Mouse (Mus musculus): ENCODE measurements at regions not wholly inside any gene's neighbourhood (a gene's known extent, or its start where the extent isn't known, plus 50 kb on each side); places are given as distances from the start of the nearest gene placed in this dataset.

DNA sequence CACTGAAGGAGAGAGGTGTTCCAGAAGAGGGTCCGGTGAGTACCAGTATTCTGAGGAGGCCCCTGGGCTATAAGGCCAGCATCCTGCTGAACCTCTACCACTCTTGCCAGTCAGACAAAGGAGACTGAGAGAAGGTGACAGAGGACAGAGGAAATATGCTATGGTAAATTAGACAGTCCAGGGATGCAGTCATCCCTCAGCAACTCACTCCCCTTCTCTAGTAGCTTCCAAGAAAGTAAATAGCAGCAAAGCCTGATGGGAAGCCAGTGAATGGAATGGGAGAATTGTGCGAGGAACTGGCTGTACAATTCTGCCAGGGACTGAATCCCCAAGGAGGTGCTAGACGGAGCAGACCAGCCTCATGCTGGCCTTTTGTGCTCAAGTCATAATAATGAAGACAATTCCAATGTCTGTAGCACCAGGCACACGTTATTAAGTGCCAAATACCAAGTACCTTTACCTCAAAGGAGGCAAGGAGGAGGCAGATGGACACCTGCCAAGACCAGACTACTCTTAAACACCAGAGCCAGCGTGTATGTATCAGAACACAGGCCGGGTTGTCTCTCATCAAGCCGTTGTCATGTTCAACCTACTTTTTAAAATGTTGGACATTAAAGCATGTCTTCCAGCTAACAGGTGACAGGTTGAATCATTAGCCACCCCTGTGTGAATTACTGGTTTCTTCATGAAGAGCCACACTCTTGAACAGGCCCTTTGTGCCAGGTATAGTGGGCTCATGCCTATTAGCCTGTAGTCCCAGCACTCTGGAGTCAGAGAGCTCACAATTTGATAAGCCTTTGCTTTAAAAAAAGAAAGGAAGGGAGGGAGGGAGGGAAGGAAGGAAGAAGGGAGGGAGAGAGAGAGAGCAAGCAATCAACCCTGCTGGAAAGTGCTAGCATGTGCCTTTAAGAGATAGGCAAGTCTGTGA, 74.4 kb upstream of the Frmd6 start:
- intact Hi-C loops (cut with DNase I), result no loop called here

DNA sequence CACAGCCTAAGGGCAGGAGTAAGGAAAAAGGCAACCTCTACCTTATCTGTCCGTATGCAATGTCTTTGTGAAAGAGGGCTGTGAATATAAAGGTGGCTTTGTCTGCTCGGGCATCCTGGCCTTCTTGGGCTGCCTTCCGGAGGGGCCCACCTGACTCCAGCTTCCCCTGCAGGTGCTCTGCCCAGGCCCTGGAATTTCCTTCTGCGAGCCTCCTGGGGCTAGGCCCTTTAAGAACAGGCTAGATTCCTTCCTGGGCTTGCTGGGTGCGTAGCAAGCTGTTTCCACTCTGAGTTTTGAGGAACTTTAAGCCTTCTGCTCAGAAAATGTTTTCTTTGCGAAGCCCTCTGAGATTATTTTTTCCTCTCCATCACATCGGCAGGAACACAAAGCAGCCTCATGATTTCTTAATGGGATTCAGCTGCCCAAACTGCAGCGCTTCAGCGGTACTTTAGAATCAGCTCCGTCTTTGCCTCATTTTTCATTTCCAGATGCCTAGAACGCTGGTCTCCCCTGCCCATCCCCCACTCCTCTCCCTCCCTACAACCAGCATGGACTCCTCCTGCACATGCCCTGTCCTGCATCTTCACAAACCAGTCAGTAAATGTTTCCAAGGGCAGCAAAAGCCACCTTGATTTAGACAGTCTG, 72.9 kb upstream of the Frmd6 start:
- intact Hi-C loops (cut with DNase I), result no loop called here

DNA sequence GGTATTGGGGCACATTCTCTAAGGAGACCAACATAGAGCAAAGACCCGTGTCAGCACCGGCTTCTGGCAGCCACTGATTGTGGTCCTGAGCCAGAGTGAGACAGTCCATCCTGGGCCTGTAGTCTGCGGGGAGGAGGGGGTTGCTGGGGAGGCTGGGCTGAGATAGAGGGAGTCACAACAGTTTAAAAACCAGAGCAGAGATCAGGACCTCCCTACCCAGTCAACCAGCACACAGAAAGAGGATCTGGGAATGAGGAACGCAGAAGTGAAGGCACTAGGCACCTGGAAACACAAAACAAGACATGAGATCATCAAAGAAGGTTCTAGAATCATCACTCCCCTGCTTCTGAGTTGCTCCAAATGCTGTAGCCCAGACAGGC, 72.4 kb upstream of the Frmd6 start:
- intact Hi-C loops (cut with DNase I), result no loop called here

DNA sequence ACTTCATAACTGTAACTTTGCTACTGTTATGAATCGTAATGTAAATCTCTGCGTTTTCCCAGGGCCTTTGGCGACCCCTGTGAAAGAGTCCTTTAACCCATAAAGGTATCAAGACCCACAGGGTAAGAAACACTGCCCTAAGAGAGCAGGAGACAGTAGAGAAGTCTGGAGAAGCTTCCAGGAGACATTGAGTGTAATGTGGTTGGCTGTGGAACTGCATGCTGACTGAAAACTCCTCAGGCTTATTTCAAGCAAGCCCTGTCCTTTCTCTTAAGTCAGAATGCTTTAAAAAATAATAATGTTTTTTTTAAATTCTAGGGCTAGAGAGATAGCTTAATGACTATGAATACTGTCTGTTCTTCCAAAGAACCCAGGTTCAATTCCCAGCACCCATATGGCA, 71.9 kb upstream of the Frmd6 start:
- intact Hi-C loops (cut with DNase I), result no loop called here

DNA sequence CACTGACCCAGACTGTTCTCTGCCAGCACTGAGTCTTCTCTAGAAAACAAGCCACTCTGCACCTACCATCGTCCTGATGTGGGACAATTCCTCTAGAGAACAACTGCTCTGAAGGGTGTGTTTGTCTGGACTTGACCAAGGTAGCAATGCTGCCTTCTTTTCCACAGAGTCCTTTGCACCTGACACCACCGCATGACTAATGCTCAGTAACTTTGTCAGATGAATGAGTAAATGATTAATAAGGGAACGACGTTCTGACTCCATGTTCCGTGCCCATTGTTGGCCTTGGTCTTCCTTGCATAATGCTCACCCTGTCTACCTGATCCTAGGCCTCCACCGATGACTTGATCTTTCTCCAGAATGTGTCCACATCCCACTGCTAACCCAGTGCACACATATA, 67.2 kb upstream of the Frmd6 start:
- intact Hi-C loops (cut with DNase I), result no loop called here

DNA sequence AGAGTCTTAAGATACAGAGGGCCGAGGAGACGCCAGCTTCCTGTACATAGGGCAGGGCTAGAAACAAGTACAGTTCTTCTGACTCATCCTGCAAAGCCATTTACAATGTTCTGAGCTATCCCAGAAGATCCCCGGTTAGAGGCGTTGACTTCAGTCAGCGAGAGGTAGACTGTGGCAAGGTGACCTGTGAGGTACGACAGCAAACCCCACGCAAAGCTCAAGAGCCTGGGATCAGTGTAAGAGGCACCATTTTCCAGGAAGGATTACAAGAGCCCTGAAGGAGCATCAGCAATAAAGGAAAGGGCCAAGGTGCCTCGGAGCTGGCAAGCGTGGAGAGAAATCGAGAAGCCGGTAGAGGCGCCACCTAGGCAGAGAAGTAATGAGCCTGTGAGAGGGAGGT, 61.8 kb upstream of the Frmd6 start:
- intact Hi-C loops (cut with DNase I), result no loop called here

DNA sequence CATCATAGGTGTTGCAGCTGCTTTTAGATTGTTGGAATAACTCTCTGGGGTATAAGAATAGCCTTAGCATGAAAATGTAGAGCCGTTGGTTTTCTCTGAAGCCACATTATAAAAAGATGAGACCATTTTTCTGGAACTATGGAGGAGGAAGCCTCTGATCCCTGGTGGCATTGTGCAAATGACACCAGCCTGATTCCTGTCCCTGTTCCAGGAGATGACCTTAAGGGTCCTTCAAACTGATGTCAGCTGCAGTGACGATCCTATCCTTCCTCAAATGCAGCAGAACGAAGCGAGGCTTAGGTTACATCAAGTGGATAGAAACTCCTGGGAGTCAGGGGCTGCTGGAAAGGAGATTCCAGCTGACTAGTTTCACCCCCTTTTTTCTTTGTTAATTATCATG, 59.0 kb upstream of the Frmd6 start:
- intact Hi-C loops (cut with DNase I), result no loop called here

DNA sequence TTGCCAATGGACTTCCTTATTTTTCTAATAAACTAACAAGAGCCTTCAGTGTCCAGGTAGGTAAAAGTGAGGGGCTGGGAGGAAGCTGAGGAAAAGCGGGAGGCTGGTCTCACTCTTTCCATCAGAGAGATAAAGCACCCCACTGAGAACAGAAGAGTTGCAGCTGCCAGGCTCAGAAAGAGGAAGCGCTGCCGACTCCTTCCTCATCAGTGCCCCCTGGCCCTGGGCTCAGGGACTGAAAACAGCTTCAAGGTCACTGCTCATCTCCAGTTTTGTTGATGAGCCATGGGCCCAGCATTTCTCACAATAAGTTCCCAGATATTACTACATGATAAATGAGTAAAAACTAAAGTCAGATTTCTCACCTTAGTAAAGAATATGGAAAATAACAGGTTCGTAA, 57.4 kb upstream of the Frmd6 start:
- intact Hi-C loops (cut with DNase I), result no loop called here

DNA sequence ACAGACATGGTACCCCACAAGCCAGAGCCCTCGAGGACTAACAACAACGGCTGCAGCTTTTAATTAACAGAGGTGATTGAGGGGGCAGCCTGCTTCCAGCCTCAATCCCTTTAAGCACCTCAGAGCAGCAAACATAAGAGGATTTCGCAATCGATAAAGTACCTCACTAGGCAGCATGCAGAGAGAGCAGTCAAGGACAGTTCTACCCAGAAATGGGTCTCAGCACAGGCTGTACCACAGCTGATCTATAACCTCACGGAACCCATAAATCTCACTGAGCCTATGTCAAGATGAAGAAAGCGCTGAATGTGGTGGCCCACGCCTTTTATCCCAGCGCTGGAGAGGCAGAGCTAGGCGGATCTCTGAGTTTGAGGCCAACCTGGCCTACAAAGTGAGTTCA, 56.6 kb upstream of the Frmd6 start:
- intact Hi-C loops (cut with DNase I), result no loop called here

DNA sequence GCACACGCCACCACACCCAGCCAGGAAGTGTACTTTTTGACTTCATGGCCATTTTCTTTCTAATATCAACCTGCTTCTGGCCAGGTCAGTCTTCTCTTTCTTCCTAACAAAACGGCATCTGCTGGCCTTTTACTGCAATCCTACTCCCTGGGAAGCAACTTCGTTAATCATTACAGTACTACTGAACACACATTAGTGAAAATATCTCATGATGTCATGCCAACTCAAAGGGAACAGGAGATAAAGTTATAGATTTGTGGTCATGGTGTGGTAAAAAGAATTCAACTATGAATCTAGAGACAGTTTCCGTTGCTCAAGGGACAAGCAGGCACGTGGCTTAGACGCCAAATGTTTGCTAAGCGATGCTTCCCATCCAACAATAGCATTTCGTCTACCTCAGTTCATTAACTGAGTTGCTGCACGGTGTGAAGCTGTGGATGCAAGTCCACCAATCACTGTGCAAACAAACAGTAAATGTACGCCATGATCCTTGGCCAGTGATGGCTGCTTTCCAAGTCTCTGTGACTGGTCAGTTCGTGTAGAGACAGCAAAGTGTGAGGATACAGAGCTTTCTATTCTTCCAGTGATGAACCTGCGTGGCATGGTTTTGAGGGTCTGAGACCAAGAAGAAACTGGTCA, 55.7 kb upstream of the Frmd6 start:
- intact Hi-C loops (cut with DNase I), result no loop called here

DNA sequence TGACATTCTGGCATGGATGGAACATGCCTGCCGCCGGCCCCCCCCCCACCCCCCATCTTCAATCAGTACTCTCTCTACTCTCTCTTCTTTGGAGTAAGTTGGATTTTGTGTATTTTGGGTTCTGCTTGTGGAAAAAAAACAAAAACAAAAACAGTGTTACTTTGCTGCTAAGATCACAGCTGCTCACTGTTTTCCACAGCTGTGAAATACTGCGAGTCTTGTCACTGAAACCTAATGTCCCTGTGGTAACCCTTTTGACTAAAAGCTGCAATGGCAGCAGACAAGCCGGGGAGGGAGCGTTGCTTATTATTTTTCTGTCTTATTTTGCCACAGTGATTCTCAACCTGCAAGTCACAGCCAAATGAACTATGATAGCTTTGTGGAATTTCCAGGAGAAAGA, 51.3 kb upstream of the Frmd6 start:
- intact Hi-C loops (cut with DNase I), result no loop called here

DNA sequence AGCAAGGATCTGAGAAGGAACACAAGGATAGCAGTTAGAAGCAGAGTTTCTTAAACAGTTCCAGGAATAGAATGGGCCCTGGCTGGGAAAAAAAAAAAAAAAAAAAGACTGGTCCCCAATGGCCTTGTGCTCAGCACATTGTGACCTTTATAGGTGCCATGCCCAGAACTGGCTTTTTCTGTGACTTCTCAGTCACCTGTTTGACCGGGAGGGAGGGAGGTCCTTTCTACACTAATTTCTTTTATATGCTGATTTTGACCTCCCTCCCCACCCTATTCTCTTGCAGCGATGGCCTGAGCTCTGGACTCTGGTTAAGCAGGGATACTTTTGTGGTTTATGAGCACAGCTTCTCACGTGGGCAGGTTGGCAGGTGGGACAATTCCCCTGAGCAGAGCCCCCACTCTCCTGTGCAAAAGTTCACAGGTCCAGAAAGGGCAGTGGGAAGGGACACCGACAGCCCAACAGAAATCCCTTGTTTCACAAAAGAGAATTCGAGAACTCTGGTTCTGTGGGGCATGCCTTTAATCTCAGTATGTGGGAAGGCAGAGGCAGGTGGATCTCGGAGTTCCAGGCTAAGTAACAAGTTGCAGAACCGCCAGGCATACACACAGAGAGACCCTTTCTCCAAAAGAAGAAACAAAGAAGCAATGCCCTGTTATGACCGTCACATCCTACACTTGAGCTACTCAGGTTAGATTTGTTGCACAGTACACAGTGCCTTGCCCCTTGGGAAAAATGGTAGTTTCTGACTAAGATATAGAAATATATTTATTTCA, 50.3 kb upstream of the Frmd6 start:
- intact Hi-C loops (cut with DNase I), result no loop called here
